Mouse (Mus musculus) forebrain, embryonic 14.5 days (tissue): Measurements from ENCODE around the gene Gnb2. TPM values are rescaled to one million over a fixed set of nuclear protein-coding genes. Genes with fewer than 3 reads are reported as not detected.

Experiments
- ATAC-seq: fragments of 200-750 bp; cut with Nextera tagmentation; 2 replicates; pipeline ENCODE4 v1.8.0; 2017; ENCODE audit warnings: mild to moderate bottlenecking, moderate library complexity
- DNase-seq: peaks from one replicate; pipeline ENCODE4 v3.0.0-alpha.2; 2015; ENCODE audit warnings: low spot score
- H3K27ac ChIP-seq: fragments of 300-500 bp; sonication (generic); 2 replicates; pipeline ENCODE4 v1.5.1; 2014; ENCODE audit warnings: low read depth, mild to moderate bottlenecking, control low read depth, low read length, moderate library complexity
- H3K27me3 ChIP-seq: fragments of 300-500 bp; sonication (generic); replicated peaks from 2 replicates; pipeline ENCODE4 v1.6.1; 2014; ENCODE audit warnings: low read length, control low read depth, mixed read lengths; ENCODE audit not compliant: control insufficient read depth, insufficient read depth
- H3K36me3 ChIP-seq: fragments of 300-500 bp; sonication (generic); 2 replicates; pipeline ENCODE4 v1.6.1; 2014; ENCODE audit warnings: low read length, control low read depth; ENCODE audit not compliant: control insufficient read depth, insufficient read depth
- H3K4me1 ChIP-seq: fragments of 300-500 bp; sonication (generic); 2 replicates; pipeline ENCODE4 v1.6.1; 2014; ENCODE audit warnings: antibody characterized with exemption, low read length, control low read depth; ENCODE audit not compliant: control insufficient read depth, insufficient read depth
- H3K4me2 ChIP-seq: fragments of 300-500 bp; sonication (generic); 2 replicates; pipeline ENCODE4 v1.6.1; 2014; ENCODE audit warnings: mild to moderate bottlenecking, control low read depth, low read length
- H3K4me3 ChIP-seq: fragments of 300-500 bp; sonication (generic); 2 replicates; pipeline ENCODE4 v1.5.1; 2014; ENCODE audit warnings: low read depth, low read length, control low read depth
- H3K9ac ChIP-seq: fragments of 300-500 bp; sonication (generic); 2 replicates; pipeline ENCODE4 v1.6.1; 2014; ENCODE audit warnings: mild to moderate bottlenecking, low read length, control low read depth, moderate library complexity
- H3K9me3 ChIP-seq: fragments of 300-500 bp; sonication (generic); replicated peaks from 2 replicates; pipeline ENCODE4 v1.6.1; 2016; ENCODE audit warnings: low read length, control low read depth, mixed read lengths; ENCODE audit not compliant: control insufficient read depth
- WGBS: fragments of 180-500 bp; shearing (Covaris S2); extraction: QIAGEN DNeasy Blood & Tissue Kit; methylation state at CpG from one replicate; pipeline ENCODE4 v1.1.7; 2014; 5-methylcytosine and 5-hydroxymethylcytosine counted together
- polyA plus RNA-seq: library from polyadenylated mRNA; unstranded; fragments of >200 nt; fragmentation: Nextera tagmentation; extraction: Ambion mirVana; gene quantifications from 2 replicates; pipeline ENCODE4 v1.2.1, GENCODE M21; 2014

Gnb2 gene
- polyA plus RNA-seq, 1 experiment from 2014 or later: 644 TPM

GRCm38 (mm10) chr5:137532808-137533116 is 548 bp downstream of the Gnb2 start:
- peak; percentile 30; the same call in 1 of the 2 replicates for ATAC-seq
- H3K27ac ChIP-seq: peak overlapping the region; percentile 98
- H3K4me2 ChIP-seq: peak overlapping the region; percentile 68
- peaks cover 25% of the 10 kb centered on the region for H3K36me3 ChIP-seq
- no peaks in the 10 kb centered on the region for H3K9me3 ChIP-seq
- WGBS: 1% methylated on average over 10 of the region's 12 CpGs
- no peaks in the 10 kb centered on the region for H3K27me3 ChIP-seq
- H3K4me1 ChIP-seq: peaks cover 10% of the 10 kb centered on the region
- peak overlapping the region; percentile 95 for H3K4me3 ChIP-seq
- peak overlapping the region; percentile 98 for H3K9ac ChIP-seq
- no peak for DNase-seq

GRCm38 (mm10) chr5:137532131-137532807 is 1.0 kb downstream of the Gnb2 start:
- Histone ChIP-seq H3K9me3 (no peaks in the 10 kb centered on the region), H3K9ac (peak overlapping the region; percentile 98), H3K4me2 (peak overlapping the region; percentile 68), H3K4me1 (peaks cover 10% of the 10 kb centered on the region), H3K4me3 (peak overlapping the region; percentile 95), H3K27ac (peak overlapping the region; percentile 98), H3K27me3 (no peaks in the 10 kb centered on the region), H3K36me3 (peaks cover 30% of the 10 kb centered on the region)
- ATAC-seq (peak; percentile 5; the same call in 1 of the 2 replicates), DNase-seq (no peak)
- WGBS: under 1% methylated on average over 19 of the region's 19 CpGs

- Histone ChIP-seq H3K9me3 (no peaks in the 10 kb centered on the region), H3K27me3 (no peaks in the 10 kb centered on the region), H3K4me2 (peak overlapping the region; percentile 68), H3K4me3 (peak overlapping the region; percentile 95), H3K36me3 (peaks cover 36% of the 10 kb centered on the region), H3K9ac (peak overlapping the region; percentile 98), H3K27ac (peak overlapping the region; percentile 98), H3K4me1 (peaks cover 10% of the 10 kb centered on the region)
- peak; percentile 59 for DNase-seq
- WGBS: under 1% methylated on average over 45 of the region's 51 CpGs
- ATAC-seq: peak; percentile 8
Observed at GRCm38 (mm10) chr5:137531414-137532130, 1.7 kb downstream of the Gnb2 start.

- peak; percentile 96 for DNase-seq
- peak; percentile 64 for ATAC-seq
- WGBS: under 1% methylated on average over 44 of the region's 46 CpGs
- peak overlapping the region; percentile 68 for H3K4me2 ChIP-seq
- no peaks in the 10 kb centered on the region for H3K9me3 ChIP-seq
- peaks cover 10% of the 10 kb centered on the region for H3K4me1 ChIP-seq
- peak overlapping the region; percentile 98 for H3K9ac ChIP-seq
- peaks cover 42% of the 10 kb centered on the region for H3K36me3 ChIP-seq
- H3K27me3 ChIP-seq: no peaks in the 10 kb centered on the region
- peak overlapping the region; percentile 95 for H3K4me3 ChIP-seq
- peak overlapping the region; percentile 98 for H3K27ac ChIP-seq
Observed at GRCm38 (mm10) chr5:137530588-137531413, 2.5 kb downstream of the Gnb2 start.

GRCm38 (mm10) chr5:137530075-137530474 is 3.2 kb downstream of the Gnb2 start:
- Histone ChIP-seq H3K4me2 (peak overlapping the region; percentile 68), H3K36me3 (peaks cover 49% of the 10 kb centered on the region), H3K9me3 (no peaks in the 10 kb centered on the region), H3K4me1 (peaks cover 10% of the 10 kb centered on the region), H3K9ac (peak overlapping the region; percentile 98), H3K27me3 (no peaks in the 10 kb centered on the region), H3K4me3 (peak overlapping the region; percentile 95), H3K27ac (peak overlapping the region; percentile 98)
- WGBS: 63% methylated on average over 8 of the region's 8 CpGs
- DNase-seq (no peak), ATAC-seq (no peak)

GRCm38 (mm10) chr5:137529221-137529995 is 3.9 kb downstream of the Gnb2 start:
- Histone ChIP-seq H3K4me2 (peak overlapping the region; percentile 68), H3K27me3 (no peaks in the 10 kb centered on the region), H3K9ac (peak overlapping the region; percentile 98), H3K36me3 (peaks cover 56% of the 10 kb centered on the region), H3K4me3 (peak overlapping the region; percentile 95), H3K27ac (peak overlapping the region; percentile 27; the same call in 1 of the 2 replicates), H3K4me1 (peaks cover 10% of the 10 kb centered on the region), H3K9me3 (no peaks in the 10 kb centered on the region)
- WGBS: 83% methylated on average over 15 of the region's 15 CpGs
- no peak for ATAC-seq
- no peak for DNase-seq

DNA sequence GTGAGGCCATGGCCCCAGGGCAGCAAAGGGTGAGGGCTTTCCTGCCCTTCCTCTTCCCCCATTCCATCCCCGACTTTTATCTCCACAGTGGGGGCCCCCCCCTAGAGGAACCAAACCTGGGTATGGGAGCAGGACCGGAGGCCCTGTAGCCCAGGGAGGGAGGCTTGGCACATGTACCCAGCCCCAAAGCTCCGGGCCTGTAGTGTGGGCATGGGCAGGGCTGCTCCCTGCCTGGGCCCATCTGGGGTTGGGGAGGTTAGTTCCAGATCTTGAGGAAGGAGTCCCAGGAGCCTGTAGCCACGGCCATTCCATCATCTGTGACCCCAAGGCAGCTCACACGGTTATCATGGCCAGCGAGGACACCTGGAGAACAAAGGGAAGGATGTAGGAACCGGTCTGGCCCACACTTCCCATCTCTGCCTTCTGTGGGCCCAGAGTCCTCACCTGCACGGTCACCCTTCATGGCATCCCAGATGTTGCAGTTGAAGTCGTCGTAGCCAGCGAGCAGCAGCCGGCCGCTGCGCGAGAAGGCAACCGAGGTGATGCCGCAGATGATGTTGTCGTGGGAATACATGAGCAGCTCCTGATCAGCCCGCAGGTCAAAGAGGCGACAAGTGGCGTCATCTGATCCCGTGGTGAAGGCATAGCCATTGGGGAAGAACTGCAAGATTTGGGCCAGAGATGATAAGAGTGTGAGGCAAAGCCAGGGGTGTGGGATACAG is 4.9 kb downstream of the Gnb2 start:
- Histone ChIP-seq H3K36me3 (peaks cover 66% of the 10 kb centered on the region), H3K4me3 (no peak overlapping the region), H3K4me2 (no peak overlapping the region), H3K9ac (no peak overlapping the region), H3K4me1 (peaks cover 7% of the 10 kb centered on the region; the same call in 1 of the 2 replicates), H3K27me3 (no peaks in the 10 kb centered on the region), H3K9me3 (no peaks in the 10 kb centered on the region), H3K27ac (no peak overlapping the region)
- DNase-seq: no peak
- ATAC-seq: no peak
- 85% methylated on average over 22 of the region's 22 CpGs for WGBS

- H3K36me3 ChIP-seq: peaks cover 76% of the 10 kb centered on the region
- no peak overlapping the region for H3K4me2 ChIP-seq
- H3K27me3 ChIP-seq: no peaks in the 10 kb centered on the region
- peak overlapping the region; percentile 44; the same call in 1 of the 2 replicates for H3K27ac ChIP-seq
- WGBS: 40% methylated on average over 1 of the region's 1 CpGs
- H3K4me3 ChIP-seq: no peak overlapping the region
- H3K9ac ChIP-seq: no peak overlapping the region
- ATAC-seq (no peak), DNase-seq (no peak)
- no peaks in the 10 kb centered on the region for H3K9me3 ChIP-seq
- H3K4me1 ChIP-seq: peaks cover 7% of the 10 kb centered on the region; the same call in 1 of the 2 replicates
Observed at GRCm38 (mm10) chr5:137527413-137527812, 5.9 kb downstream of the Gnb2 start.
